Mouse (Mus musculus): ENCODE measurements at regions not wholly inside any gene's neighbourhood (a gene's known extent, or its start where the extent isn't known, plus 50 kb on each side); places are given as distances from the start of the nearest gene placed in this dataset.

- DNase-seq (ENCODE audit: low read depth), result no peak
- TF ChIP-seq CTCF (IDR thresholded peaks at IDR 0.05; ENCODE audit: borderline replicate concordance, extremely low read depth, insufficient read depth, insufficient read length), result no peak
- no peak for TF ChIP-seq POLR2A (IDR thresholded peaks at IDR 0.05; ENCODE audit: borderline replicate concordance, extremely low read depth, insufficient read depth, insufficient read length, poor library complexity, severe bottlenecking)
Measured at GRCm38 (mm10) chr19:27147404-27147803, 68.9 kb upstream of the Vldlr start.

DNA sequence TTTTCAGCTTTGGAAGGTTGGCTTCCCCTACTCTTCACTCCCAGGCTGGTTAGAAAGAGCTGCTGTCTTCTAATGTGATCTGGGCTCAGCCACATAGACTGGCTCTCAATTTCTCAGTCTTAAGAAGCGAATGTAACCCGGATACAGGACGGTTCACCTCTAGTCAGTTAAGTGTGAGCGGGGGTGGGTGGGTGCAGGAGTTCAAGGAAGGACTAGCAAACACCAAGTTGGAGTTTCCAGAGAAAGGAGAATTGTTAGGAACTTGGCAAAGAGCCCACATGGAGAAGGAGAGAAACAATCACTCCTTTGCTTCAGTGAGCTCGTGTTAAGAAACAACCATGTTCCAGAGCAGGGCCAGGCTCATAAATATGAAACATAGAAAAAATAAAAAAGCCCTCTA is 68.0 kb upstream of the Vldlr start:
- DNase-seq (ENCODE audit: low read depth), result peak; percentile 33
- TF ChIP-seq POLR2A (IDR thresholded peaks at IDR 0.05; ENCODE audit: borderline replicate concordance, extremely low read depth, insufficient read depth, insufficient read length, poor library complexity, severe bottlenecking), result no peak
- TF ChIP-seq CTCF (IDR thresholded peaks at IDR 0.05; ENCODE audit: borderline replicate concordance, extremely low read depth, insufficient read depth, insufficient read length), result no peak

- TF ChIP-seq POLR2A (IDR thresholded peaks at IDR 0.05; ENCODE audit: borderline replicate concordance, extremely low read depth, insufficient read depth, insufficient read length, poor library complexity, severe bottlenecking) (no peak), CTCF (IDR thresholded peaks at IDR 0.05; ENCODE audit: borderline replicate concordance, extremely low read depth, insufficient read depth, insufficient read length) (no peak)
- DNase-seq (ENCODE audit: low read depth), result no peak
Measured at GRCm38 (mm10) chr19:27149567-27149966, 66.7 kb upstream of the Vldlr start.

DNA sequence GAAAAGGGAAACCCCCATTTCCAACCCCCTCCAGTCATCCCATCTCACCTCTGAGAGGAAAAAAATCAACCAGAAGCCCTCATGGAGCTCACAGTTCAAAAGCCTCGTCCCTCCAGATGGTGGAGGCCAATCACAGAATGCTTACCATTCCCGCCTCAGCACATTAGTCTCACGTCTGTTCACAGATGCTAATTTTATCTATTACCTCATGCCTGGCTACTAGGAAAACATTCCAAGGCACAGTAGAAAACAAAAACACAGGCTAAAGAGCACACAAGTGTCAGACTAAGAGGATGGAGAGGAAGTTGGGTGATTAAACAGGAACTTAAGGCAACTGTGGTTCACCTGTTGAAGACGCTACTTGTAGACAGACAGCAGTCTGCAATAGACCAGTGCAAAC is 54.4 kb upstream of the Vldlr start:
- peak; percentile 34 for DNase-seq (ENCODE audit: low read depth)
- no peak for TF ChIP-seq CTCF (IDR thresholded peaks at IDR 0.05; ENCODE audit: borderline replicate concordance, extremely low read depth, insufficient read depth, insufficient read length)
- no peak for TF ChIP-seq POLR2A (IDR thresholded peaks at IDR 0.05; ENCODE audit: borderline replicate concordance, extremely low read depth, insufficient read depth, insufficient read length, poor library complexity, severe bottlenecking)

Measured in brain, embryonic 14.5 days (tissue).